Mouse (Mus musculus): Measurements from ENCODE around the gene Anks1. TPM values are rescaled to one million over a fixed set of nuclear protein-coding genes. Genes with fewer than 3 reads are reported as not detected.

Anks1 gene
- polyA plus RNA-seq, 1 experiment from 2014 or later: 14.4 TPM

DNA sequence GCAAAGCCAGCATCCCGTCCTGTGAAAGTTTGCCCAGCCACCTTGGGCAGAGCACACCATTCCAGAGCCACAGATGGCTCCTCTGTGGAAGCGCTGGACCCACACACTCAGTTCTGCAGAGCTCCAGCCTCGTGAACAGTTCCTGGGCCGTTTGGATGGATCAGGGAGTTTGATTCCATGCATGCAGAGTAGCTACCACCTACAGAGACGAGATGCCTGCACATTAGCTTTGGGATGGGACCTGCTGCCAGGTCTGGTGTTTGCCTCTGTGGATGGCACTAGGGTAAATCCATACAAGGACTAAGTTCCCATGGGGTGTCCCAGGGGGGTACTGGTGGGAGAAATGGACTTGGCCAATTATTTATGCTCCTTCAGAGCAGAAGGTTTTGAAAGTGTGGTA, 97.5 kb downstream of the Anks1 start:
- H3K9ac ChIP-seq: no peak overlapping the region
- WGBS: 44% methylated on average over 5 of the region's 5 CpGs

DNA sequence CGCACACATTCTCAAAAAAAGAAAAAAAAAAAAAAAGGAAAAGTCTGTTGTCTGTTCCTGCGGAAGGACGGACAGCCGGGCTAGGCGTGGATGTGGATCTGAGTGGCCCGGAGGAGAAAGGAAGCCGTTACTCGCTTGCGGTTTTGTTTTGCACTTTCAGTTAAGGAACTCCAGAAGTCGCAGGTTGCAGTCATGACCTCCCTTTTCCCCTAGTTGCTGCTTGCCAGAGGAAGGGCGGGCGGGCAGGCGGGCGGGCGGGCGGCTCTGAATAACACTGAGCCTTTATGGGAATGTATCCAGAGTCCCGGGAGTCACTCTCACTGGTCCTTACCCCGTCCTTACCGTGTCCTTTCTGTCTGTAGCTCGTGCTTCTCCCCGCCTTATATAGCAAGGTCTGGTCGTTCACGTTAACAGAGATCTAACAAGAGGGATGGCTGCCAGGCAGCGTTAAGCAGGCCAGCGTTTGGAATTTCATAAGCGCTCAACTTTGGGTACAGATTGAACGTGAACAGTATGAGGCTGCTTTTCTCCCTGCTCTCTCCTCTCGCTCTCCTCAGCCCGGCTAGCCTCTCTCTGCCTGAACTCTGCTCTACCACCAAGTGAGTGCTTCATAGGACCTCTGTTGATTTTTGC, 98.2 kb downstream of the Anks1 start:
- peak overlapping the region; percentile 92 for H3K27ac ChIP-seq
- peak overlapping the region; percentile 58 for H3K4me2 ChIP-seq
- WGBS: 6% methylated on average over 29 of the region's 29 CpGs
- peaks cover 51% of the 10 kb centered on the region for H3K4me1 ChIP-seq
- peak overlapping the region; percentile 29 for H3K4me3 ChIP-seq (replicated peaks)
- H3K27me3 ChIP-seq: no peaks in the 10 kb centered on the region
- peak; percentile 52 for ATAC-seq (replicated peaks; ENCODE audit: low FRiP score)
- H3K36me3 ChIP-seq: peaks cover 7% of the 10 kb centered on the region; the same call in 1 of the 2 replicates
- H3K9me3 ChIP-seq (replicated peaks): no peaks in the 10 kb centered on the region
- H3K9ac ChIP-seq: peak overlapping the region; percentile 35

More for the DNA sequence above, 97.5 kb downstream of the Anks1 start:
- Histone ChIP-seq H3K27ac (peak overlapping the region; percentile 92), H3K9me3 (replicated peaks) (no peaks in the 10 kb centered on the region), H3K36me3 (peaks cover 7% of the 10 kb centered on the region; the same call in 1 of the 2 replicates), H3K4me1 (peaks cover 47% of the 10 kb centered on the region), H3K4me3 (replicated peaks) (0 out of 2 replicates have a peak overlapping the region, but pooled peaks have one; percentile 29), H3K27me3 (no peaks in the 10 kb centered on the region), H3K4me2 (peak overlapping the region; percentile 58)
- ATAC-seq (replicated peaks; ENCODE audit: low FRiP score): no peak

GRCm38 (mm10) chr17:28007857-28008564, 98.9 kb downstream of the Anks1 start:
- peak overlapping the region; percentile 92 for H3K27ac ChIP-seq
- peak; percentile 59 for ATAC-seq (replicated peaks; ENCODE audit: low FRiP score)
- peaks cover 7% of the 10 kb centered on the region; the same call in 1 of the 2 replicates for H3K36me3 ChIP-seq
- H3K9ac ChIP-seq: peak overlapping the region; percentile 35
- H3K4me3 ChIP-seq (replicated peaks): peak overlapping the region; percentile 29
- 17% methylated on average over 27 of the region's 27 CpGs for WGBS
- peaks cover 58% of the 10 kb centered on the region for H3K4me1 ChIP-seq
- no peaks in the 10 kb centered on the region for H3K27me3 ChIP-seq
- peak overlapping the region; percentile 58 for H3K4me2 ChIP-seq
- H3K9me3 ChIP-seq (replicated peaks): no peaks in the 10 kb centered on the region

GRCm38 (mm10) chr17:28008565-28008981, 99.5 kb downstream of the Anks1 start:
- Histone ChIP-seq H3K4me1 (peaks cover 63% of the 10 kb centered on the region), H3K4me2 (peak overlapping the region; percentile 58), H3K27me3 (no peaks in the 10 kb centered on the region), H3K9me3 (replicated peaks) (no peaks in the 10 kb centered on the region), H3K4me3 (replicated peaks) (peak overlapping the region; percentile 29), H3K27ac (peak overlapping the region; percentile 92), H3K36me3 (peaks cover 7% of the 10 kb centered on the region; the same call in 1 of the 2 replicates), H3K9ac (peak overlapping the region; percentile 35)
- ATAC-seq (replicated peaks; ENCODE audit: low FRiP score): no peak
- 51% methylated on average over 8 of the region's 8 CpGs for WGBS

DNA sequence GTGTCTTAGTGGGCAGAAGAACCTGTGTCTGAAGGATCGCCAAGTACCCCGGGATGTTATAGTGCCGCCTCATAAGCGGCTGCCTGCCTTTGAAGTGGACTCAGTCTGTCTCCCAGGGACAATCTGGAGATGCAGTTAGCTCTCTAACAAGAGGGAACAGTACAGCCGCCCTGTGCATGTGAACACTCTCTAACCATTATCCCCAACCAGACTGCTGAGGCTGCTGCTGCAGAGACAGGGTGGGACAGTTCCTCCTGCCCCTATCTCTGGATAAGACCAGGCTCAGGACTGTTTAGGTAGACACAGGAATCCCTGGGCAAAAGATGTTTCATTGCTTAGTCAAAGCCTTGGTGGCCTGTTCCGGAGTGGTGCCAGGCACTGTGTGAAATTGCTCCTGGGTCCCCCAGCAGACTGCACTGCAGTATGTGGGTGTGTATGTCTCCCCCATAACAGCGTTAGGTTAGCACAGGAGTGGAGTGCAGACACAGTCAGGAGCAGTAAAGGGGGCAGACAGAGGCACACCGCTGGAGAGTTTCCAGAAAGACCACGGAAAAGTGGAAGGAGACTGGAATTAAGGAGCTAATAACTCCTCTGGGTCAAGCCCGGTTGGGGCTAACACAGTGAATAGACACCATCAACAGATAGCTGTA, 100.1 kb downstream of the Anks1 start:
- Histone ChIP-seq H3K9ac (0 out of 2 replicates have a peak overlapping the region, but pooled peaks have one; percentile 35), H3K4me1 (peaks cover 70% of the 10 kb centered on the region), H3K27ac (peak overlapping the region; percentile 92; the same call in 1 of the 2 replicates), H3K4me2 (peak overlapping the region; percentile 58), H3K4me3 (replicated peaks) (peak overlapping the region; percentile 29), H3K27me3 (no peaks in the 10 kb centered on the region), H3K36me3 (peaks cover 7% of the 10 kb centered on the region; the same call in 1 of the 2 replicates), H3K9me3 (replicated peaks) (no peaks in the 10 kb centered on the region)
- WGBS: 66% methylated on average over 10 of the region's 10 CpGs
- no peak for ATAC-seq (replicated peaks; ENCODE audit: low FRiP score)

DNA sequence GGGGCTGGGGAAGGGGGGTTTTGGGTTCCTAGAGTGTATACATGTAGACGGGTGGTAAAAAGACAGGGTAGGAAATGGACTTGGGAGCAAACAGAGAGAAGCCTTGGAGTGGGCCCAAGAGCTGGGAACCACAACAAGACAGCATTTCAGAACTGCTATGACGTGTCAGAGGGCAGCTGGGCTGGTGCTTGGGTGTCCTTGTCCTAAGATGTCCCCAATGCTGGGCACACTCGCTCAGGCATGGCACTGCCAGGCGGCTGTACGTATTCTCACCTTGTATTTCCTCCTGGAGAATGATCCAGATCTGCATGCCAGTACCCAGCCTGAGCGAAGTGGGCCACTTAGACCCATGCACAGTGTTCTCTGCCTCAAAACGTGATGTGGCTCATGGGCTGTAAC, 100.6 kb downstream of the Anks1 start:
- Histone ChIP-seq H3K9me3 (replicated peaks) (no peaks in the 10 kb centered on the region), H3K9ac (no peak overlapping the region), H3K4me2 (peak overlapping the region; percentile 58; the same call in 1 of the 2 replicates), H3K4me1 (peaks cover 75% of the 10 kb centered on the region), H3K27ac (no peak overlapping the region), H3K36me3 (peaks cover 7% of the 10 kb centered on the region; the same call in 1 of the 2 replicates), H3K4me3 (replicated peaks) (no peak overlapping the region), H3K27me3 (no peaks in the 10 kb centered on the region)
- ATAC-seq (replicated peaks; ENCODE audit: low FRiP score): no peak
- WGBS: 90% methylated on average over 7 of the region's 7 CpGs

DNA sequence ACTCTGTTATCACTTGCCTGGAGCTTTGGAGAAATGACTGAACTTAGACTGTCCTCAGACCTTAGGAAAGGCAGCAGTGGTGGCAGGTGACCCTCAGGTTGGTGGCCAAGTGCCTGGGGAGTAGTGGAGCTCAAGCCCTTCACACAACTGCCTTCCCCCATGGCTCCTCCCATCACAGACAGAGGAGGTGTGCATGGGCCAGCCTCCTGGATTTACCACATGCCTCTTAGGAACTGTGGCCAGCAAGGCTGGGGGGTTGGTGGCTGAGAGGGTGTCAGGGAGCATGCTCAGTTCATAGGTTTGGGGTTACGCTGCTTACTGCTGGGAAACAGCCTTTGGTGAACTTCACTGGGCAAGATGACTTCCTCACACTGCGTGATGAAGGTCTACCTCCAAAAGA, 101.8 kb downstream of the Anks1 start:
- Histone ChIP-seq H3K27ac (no peak overlapping the region), H3K9me3 (replicated peaks) (no peaks in the 10 kb centered on the region), H3K27me3 (no peaks in the 10 kb centered on the region), H3K4me3 (replicated peaks) (no peak overlapping the region), H3K4me1 (peaks cover 80% of the 10 kb centered on the region), H3K36me3 (peaks cover 7% of the 10 kb centered on the region; the same call in 1 of the 2 replicates), H3K9ac (no peak overlapping the region), H3K4me2 (no peak overlapping the region)
- 95% methylated on average over 2 of the region's 2 CpGs for WGBS
- ATAC-seq (replicated peaks; ENCODE audit: low FRiP score): no peak

DNA sequence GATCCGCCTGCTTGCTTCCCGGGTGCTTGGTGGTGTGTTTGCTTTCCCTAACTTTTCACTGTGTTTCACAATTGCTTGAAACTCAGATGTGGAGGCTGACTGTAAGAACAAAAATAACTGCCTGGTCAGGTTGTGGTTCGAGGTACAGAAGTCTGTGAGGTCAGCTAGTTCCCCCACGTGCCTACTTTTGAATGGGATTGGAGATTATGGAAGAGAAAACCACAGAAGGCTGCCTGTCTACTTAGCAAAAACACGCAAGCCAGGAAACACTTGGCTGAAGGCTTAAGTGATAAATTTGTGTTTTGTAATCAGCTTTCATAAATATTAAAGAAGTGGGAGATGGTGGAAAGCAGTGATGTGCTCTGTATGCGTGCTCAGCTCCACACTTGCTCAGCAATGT, 103.7 kb downstream of the Anks1 start:
- Histone ChIP-seq H3K36me3 (peaks cover 7% of the 10 kb centered on the region; the same call in 1 of the 2 replicates), H3K9me3 (replicated peaks) (no peaks in the 10 kb centered on the region), H3K4me1 (peaks cover 79% of the 10 kb centered on the region), H3K9ac (peak overlapping the region; percentile 11; the same call in 1 of the 2 replicates), H3K27me3 (no peaks in the 10 kb centered on the region), H3K27ac (peak overlapping the region; percentile 94), H3K4me2 (peak overlapping the region; percentile 37), H3K4me3 (replicated peaks) (no peak overlapping the region)
- 62% methylated on average over 6 of the region's 6 CpGs for WGBS
- ATAC-seq (replicated peaks; ENCODE audit: low FRiP score): no peak

DNA sequence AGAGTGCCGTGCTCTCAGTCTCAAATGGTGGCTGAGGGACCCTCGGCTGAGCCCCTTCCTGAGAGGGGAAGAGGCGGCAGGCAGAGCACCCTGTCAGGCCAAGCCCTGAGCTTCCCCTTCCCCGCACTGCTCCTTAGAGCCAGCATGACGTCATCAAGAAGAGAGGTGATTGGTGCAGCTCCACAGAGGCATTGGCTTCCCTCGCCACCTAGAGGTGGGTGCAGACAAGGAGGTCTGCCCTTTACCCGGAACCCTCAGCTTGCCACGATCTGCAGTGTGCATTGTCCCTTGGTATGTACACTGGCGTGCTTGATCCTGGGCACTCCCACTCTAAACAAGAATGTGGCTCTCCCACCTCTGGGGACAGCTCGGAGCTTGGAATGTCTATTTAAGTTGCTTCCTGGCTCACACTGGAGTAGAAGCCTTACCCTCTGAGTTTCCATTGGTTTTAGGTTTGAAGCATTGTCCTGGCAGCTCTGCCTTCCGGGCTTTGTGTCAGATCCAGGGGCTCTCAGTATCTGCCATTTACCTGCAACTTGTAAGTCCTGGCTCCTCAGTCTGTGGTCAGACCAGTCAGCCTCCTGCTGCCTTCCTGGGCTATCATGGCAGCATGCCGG, 104.3 kb downstream of the Anks1 start:
- Histone ChIP-seq H3K36me3 (peaks cover 6% of the 10 kb centered on the region; the same call in 1 of the 2 replicates), H3K9ac (peak overlapping the region; percentile 19), H3K4me2 (peak overlapping the region; percentile 37), H3K4me3 (replicated peaks) (no peak overlapping the region), H3K27me3 (no peaks in the 10 kb centered on the region), H3K9me3 (replicated peaks) (no peaks in the 10 kb centered on the region), H3K4me1 (peaks cover 79% of the 10 kb centered on the region), H3K27ac (peak overlapping the region; percentile 94)
- 14% methylated on average over 12 of the region's 12 CpGs for WGBS
- ATAC-seq (replicated peaks; ENCODE audit: low FRiP score): peak; percentile 83

GRCm38 (mm10) chr17:28014449-28014848, 105.3 kb downstream of the Anks1 start:
- Histone ChIP-seq H3K9me3 (replicated peaks) (no peaks in the 10 kb centered on the region), H3K4me2 (no peak overlapping the region), H3K36me3 (no peaks in the 10 kb centered on the region), H3K9ac (no peak overlapping the region), H3K4me1 (peaks cover 79% of the 10 kb centered on the region), H3K4me3 (replicated peaks) (no peak overlapping the region), H3K27me3 (no peaks in the 10 kb centered on the region), H3K27ac (peak overlapping the region; percentile 94)
- WGBS: 46% methylated on average over 4 of the region's 4 CpGs
- no peak for ATAC-seq (replicated peaks; ENCODE audit: low FRiP score)

DNA sequence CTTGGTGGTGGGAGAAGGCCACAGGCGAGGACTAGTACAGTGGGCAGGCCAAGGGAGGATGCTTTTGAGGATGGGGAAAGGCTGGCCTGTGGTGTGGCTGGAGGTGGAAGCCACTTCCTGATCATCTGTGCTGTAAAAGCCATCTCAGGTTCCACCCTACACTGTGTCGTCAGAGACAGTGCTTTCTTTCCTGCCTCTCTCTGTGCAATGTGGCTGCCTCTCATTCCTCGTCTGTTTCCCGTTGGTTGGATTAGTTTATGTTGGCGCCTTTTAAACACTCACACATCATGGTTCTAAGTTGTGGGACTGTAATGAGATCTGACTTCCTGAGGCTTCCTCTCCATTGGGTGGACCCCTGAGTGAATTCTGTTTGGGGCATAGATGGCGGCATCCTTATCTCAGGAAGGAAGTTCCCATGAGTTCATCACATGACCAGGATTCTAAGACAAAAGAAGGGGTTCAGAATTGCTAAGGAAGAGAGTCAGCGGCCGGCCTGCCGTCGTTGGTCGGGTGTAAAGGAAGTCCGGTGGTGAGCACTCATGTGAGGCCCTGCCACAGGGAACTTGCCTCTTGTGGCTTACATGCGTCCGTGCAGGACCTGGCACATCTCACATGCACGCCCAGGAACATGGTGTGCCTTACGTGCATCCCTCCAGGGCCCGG, 106.1 kb downstream of the Anks1 start:
- ATAC-seq (replicated peaks; ENCODE audit: low FRiP score): no peak
- H3K27me3 ChIP-seq: no peaks in the 10 kb centered on the region
- H3K9ac ChIP-seq: no peak overlapping the region
- no peak overlapping the region for H3K4me3 ChIP-seq (replicated peaks)
- WGBS: 59% methylated on average over 17 of the region's 17 CpGs
- H3K9me3 ChIP-seq (replicated peaks): no peaks in the 10 kb centered on the region
- H3K4me1 ChIP-seq: peaks cover 79% of the 10 kb centered on the region
- no peak overlapping the region for H3K4me2 ChIP-seq
- H3K36me3 ChIP-seq: no peaks in the 10 kb centered on the region
- peak overlapping the region; percentile 94 for H3K27ac ChIP-seq

Measured in kidney, embryonic 15.5 days (tissue).